Mouse (Mus musculus): Measurements from ENCODE around the gene Lrch4. TPM values are rescaled to one million over a fixed set of nuclear protein-coding genes. Genes with fewer than 3 reads are reported as not detected.
A peak's percentile ranks its signal among the peaks of the same experiment; 100 is the strongest.

The Lrch4 gene
- polyA plus RNA-seq, 1 experiment from 2014 or later = 36.7 TPM

GRCm38 (mm10) chr5:137623937-137624530 lies 4.9 kb upstream of the Lrch4 start:
- Histone ChIP-seq H3K4me1 (peaks cover 23% of the 10 kb centered on the region), H3K9me3 (no peaks in the 10 kb centered on the region), H3K36me3 (replicated peaks) (no peaks in the 10 kb centered on the region), H3K27me3 (replicated peaks; ENCODE audit: low read depth, poor library complexity, severe bottlenecking) (0 out of 2 replicates have a peak, but pooled peaks cover 3% of the 10 kb centered on the region), H3K4me3 (no peak overlapping the region), H3K27ac (replicated peaks) (peak overlapping the region; percentile 77)
- DNase-seq (ENCODE audit: low spot score) = no peak
- WGBS = 88% methylated on average over 11 of the region's 11 CpGs

- 3% methylated on average over 9 of the region's 9 CpGs for WGBS
- peak overlapping the region; percentile 71 for H3K4me3 ChIP-seq
- H3K4me1 ChIP-seq = peaks cover 56% of the 10 kb centered on the region
- H3K36me3 ChIP-seq (replicated peaks) = peaks cover 21% of the 10 kb centered on the region
- H3K9me3 ChIP-seq = no peaks in the 10 kb centered on the region
- peak overlapping the region; percentile 93 for H3K27ac ChIP-seq (replicated peaks)
- no peak for DNase-seq (ENCODE audit: low spot score)
- H3K27me3 ChIP-seq (replicated peaks; ENCODE audit: low read depth, poor library complexity, severe bottlenecking) = no peaks in the 10 kb centered on the region
Measured at GRCm38 (mm10) chr5:137627991-137628390, 930 bp upstream of the Lrch4 start.

GRCm38 (mm10) chr5:137629306-137629721 lies 393 bp downstream of the Lrch4 start:
- peaks cover 34% of the 10 kb centered on the region for H3K36me3 ChIP-seq (replicated peaks)

GRCm38 (mm10) chr5:137629906-137630545 lies 1.1 kb downstream of the Lrch4 start:
- peak overlapping the region; percentile 71 for H3K4me3 ChIP-seq
- H3K27ac ChIP-seq (replicated peaks) = peak overlapping the region; percentile 93
- 27% methylated on average over 6 of the region's 6 CpGs for WGBS
- no peaks in the 10 kb centered on the region for H3K9me3 ChIP-seq
- no peaks in the 10 kb centered on the region for H3K27me3 ChIP-seq (replicated peaks; ENCODE audit: low read depth, poor library complexity, severe bottlenecking)
- peaks cover 41% of the 10 kb centered on the region for H3K36me3 ChIP-seq (replicated peaks)
- peaks cover 52% of the 10 kb centered on the region for H3K4me1 ChIP-seq
- DNase-seq (ENCODE audit: low spot score) = no peak

More at GRCm38 (mm10) chr5:137629306-137629721, 393 bp downstream of the Lrch4 start:
- H3K4me3 ChIP-seq = peak overlapping the region; percentile 71
- H3K4me1 ChIP-seq = peaks cover 59% of the 10 kb centered on the region
- under 1% methylated on average over 23 of the region's 23 CpGs for WGBS
- H3K27me3 ChIP-seq (replicated peaks; ENCODE audit: low read depth, poor library complexity, severe bottlenecking) = no peaks in the 10 kb centered on the region
- peak overlapping the region; percentile 93 for H3K27ac ChIP-seq (replicated peaks)
- peak; percentile 80 for DNase-seq (ENCODE audit: low spot score)
- H3K9me3 ChIP-seq = no peaks in the 10 kb centered on the region

- peaks cover 47% of the 10 kb centered on the region for H3K36me3 ChIP-seq (replicated peaks)
- WGBS = 33% methylated on average over 3 of the region's 3 CpGs
- peaks cover 49% of the 10 kb centered on the region for H3K4me1 ChIP-seq
- H3K9me3 ChIP-seq = no peaks in the 10 kb centered on the region
- peak overlapping the region; percentile 71 for H3K4me3 ChIP-seq
- peak overlapping the region; percentile 93 for H3K27ac ChIP-seq (replicated peaks)
- H3K27me3 ChIP-seq (replicated peaks; ENCODE audit: low read depth, poor library complexity, severe bottlenecking) = no peaks in the 10 kb centered on the region
- no peak for DNase-seq (ENCODE audit: low spot score)
Measured at GRCm38 (mm10) chr5:137630602-137631001, 1.7 kb downstream of the Lrch4 start.

GRCm38 (mm10) chr5:137631171-137631570 lies 2.2 kb downstream of the Lrch4 start:
- Histone ChIP-seq H3K27ac (replicated peaks) (peak overlapping the region; percentile 93), H3K4me1 (peaks cover 49% of the 10 kb centered on the region), H3K4me3 (peak overlapping the region; percentile 71), H3K27me3 (replicated peaks; ENCODE audit: low read depth, poor library complexity, severe bottlenecking) (no peaks in the 10 kb centered on the region), H3K36me3 (replicated peaks) (peaks cover 52% of the 10 kb centered on the region), H3K9me3 (no peaks in the 10 kb centered on the region)
- no peak for DNase-seq (ENCODE audit: low spot score)
- 70% methylated on average over 9 of the region's 9 CpGs for WGBS

GRCm38 (mm10) chr5:137631591-137631990 lies 2.7 kb downstream of the Lrch4 start:
- H3K4me1 ChIP-seq = peaks cover 49% of the 10 kb centered on the region
- peaks cover 57% of the 10 kb centered on the region for H3K36me3 ChIP-seq (replicated peaks)

GRCm38 (mm10) chr5:137633397-137634084 lies 4.6 kb downstream of the Lrch4 start:
- Histone ChIP-seq H3K27me3 (replicated peaks; ENCODE audit: low read depth, poor library complexity, severe bottlenecking) (no peaks in the 10 kb centered on the region), H3K9me3 (no peaks in the 10 kb centered on the region), H3K36me3 (replicated peaks) (peaks cover 76% of the 10 kb centered on the region), H3K27ac (replicated peaks) (no peak overlapping the region), H3K4me3 (peak overlapping the region; percentile 8; the same call in 1 of the 2 replicates), H3K4me1 (peaks cover 39% of the 10 kb centered on the region)
- 74% methylated on average over 12 of the region's 12 CpGs for WGBS
- DNase-seq (ENCODE audit: low spot score) = no peak

More at GRCm38 (mm10) chr5:137631591-137631990, 2.7 kb downstream of the Lrch4 start:
- H3K9me3 ChIP-seq = no peaks in the 10 kb centered on the region
- H3K4me3 ChIP-seq = peak overlapping the region; percentile 71
- DNase-seq (ENCODE audit: low spot score) = no peak
- H3K27me3 ChIP-seq (replicated peaks; ENCODE audit: low read depth, poor library complexity, severe bottlenecking) = no peaks in the 10 kb centered on the region
- peak overlapping the region; percentile 93 for H3K27ac ChIP-seq (replicated peaks)
- 76% methylated on average over 4 of the region's 4 CpGs for WGBS

GRCm38 (mm10) chr5:137639472-137639871 lies 10.6 kb downstream of the Lrch4 start:
- peaks cover 89% of the 10 kb centered on the region for H3K36me3 ChIP-seq (replicated peaks)
- WGBS = 81% methylated on average over 7 of the region's 7 CpGs
- peaks cover 23% of the 10 kb centered on the region for H3K27me3 ChIP-seq (replicated peaks; ENCODE audit: low read depth, poor library complexity, severe bottlenecking)
- DNase-seq (ENCODE audit: low spot score) = no peak
- H3K27ac ChIP-seq (replicated peaks) = no peak overlapping the region
- H3K4me3 ChIP-seq = no peak overlapping the region
- H3K9me3 ChIP-seq = no peaks in the 10 kb centered on the region
- peaks cover 13% of the 10 kb centered on the region for H3K4me1 ChIP-seq

GRCm38 (mm10) chr5:137641054-137641453 lies 12.1 kb downstream of the Lrch4 start, which contains the start of gene Sap25:
Sap25 (plus strand) TSS chr5:137641334.
- Histone ChIP-seq H3K36me3 (replicated peaks) (peaks cover 73% of the 10 kb centered on the region), H3K27ac (replicated peaks) (no peak within 1 kb of the TSS), H3K9me3 (no peaks in the 10 kb centered on the region), H3K27me3 (replicated peaks; ENCODE audit: low read depth, poor library complexity, severe bottlenecking) (peaks cover 38% of the 10 kb centered on the region), H3K4me3 (no peak within 1 kb of the TSS), H3K4me1 (peaks cover 26% of the 10 kb centered on the region)
- DNase-seq (ENCODE audit: low spot score) = no peak
- WGBS = 90% methylated on average over 19 of the region's 19 CpGs

- Histone ChIP-seq H3K9me3 (no peaks in the 10 kb centered on the region), H3K27ac (replicated peaks) (no peak overlapping the region), H3K27me3 (replicated peaks; ENCODE audit: low read depth, poor library complexity, severe bottlenecking) (peaks cover 50% of the 10 kb centered on the region), H3K4me3 (no peak overlapping the region), H3K36me3 (replicated peaks) (peaks cover 55% of the 10 kb centered on the region), H3K4me1 (peaks cover 39% of the 10 kb centered on the region)
- no peak for DNase-seq (ENCODE audit: low spot score)
- WGBS = 55% methylated on average over 4 of the region's 4 CpGs
Measured at GRCm38 (mm10) chr5:137642886-137643285, 14.0 kb downstream of the Lrch4 start.

GRCm38 (mm10) chr5:137644484-137644883 lies 15.6 kb downstream of the Lrch4 start:
- peaks cover 55% of the 10 kb centered on the region for H3K4me1 ChIP-seq
- peak; percentile 27 for DNase-seq (ENCODE audit: low spot score)
- 0 out of 2 replicates have a peak overlapping the region, but pooled peaks have one; percentile 44 for H3K27ac ChIP-seq (replicated peaks)
- peaks cover 50% of the 10 kb centered on the region for H3K27me3 ChIP-seq (replicated peaks; ENCODE audit: low read depth, poor library complexity, severe bottlenecking)
- peak overlapping the region; percentile 31 for H3K4me3 ChIP-seq
- WGBS = 38% methylated on average over 19 of the region's 19 CpGs
- no peaks in the 10 kb centered on the region for H3K9me3 ChIP-seq
- H3K36me3 ChIP-seq (replicated peaks) = peaks cover 39% of the 10 kb centered on the region
